Mouse (Mus musculus): ENCODE measurements around the gene Elf4. TPM values are rescaled to one million over a fixed set of nuclear protein-coding genes. Genes with fewer than 3 reads are reported as not detected.
"Not testable (repeated sequence)": the region's sequence is repeated elsewhere in the genome, so short reads cannot be mapped to it uniquely, and the experiment has no call there.

Gene Elf4
- polyA plus RNA-seq, 1 experiment from 2014 or later = 4.1 TPM

DNA sequence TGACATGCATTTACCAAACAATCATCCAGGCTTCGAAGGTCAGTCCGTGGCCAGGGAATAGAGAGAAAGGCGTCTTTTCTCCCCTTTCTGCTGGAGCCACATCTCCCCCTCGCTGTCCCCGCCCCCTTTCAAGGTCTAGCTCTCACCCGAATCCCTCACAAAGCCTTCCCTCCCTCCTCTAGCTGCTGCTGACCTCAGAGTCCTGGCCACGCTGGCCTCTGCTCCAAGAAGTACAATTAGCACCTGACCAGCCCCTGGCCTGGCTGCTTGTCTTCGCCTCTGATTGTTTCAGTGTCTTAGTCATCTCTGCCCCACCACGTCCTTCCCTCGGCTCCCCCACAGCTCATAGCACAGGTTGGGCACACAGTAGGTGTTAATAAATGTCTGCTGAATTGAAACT, 13.3 kb downstream of the Elf4 start:
- DNase-seq (ENCODE audit: low spot score) (no peak), ATAC-seq (ENCODE audit: low FRiP score, low TSS enrichment) (no peak)
- Histone ChIP-seq H3K36me3 (ENCODE audit: control insufficient read depth, insufficient read depth, low read length) (no peaks in the 10 kb centered on the region), H3K9me3 (ENCODE audit: control insufficient read depth, low read length) (no peaks in the 10 kb centered on the region), H3K4me2 (replicated peaks; ENCODE audit: low read depth) (no peak overlapping the region), H3K27ac (replicated peaks) (no peak overlapping the region), H3K9ac (ENCODE audit: low read length) (no peak overlapping the region), H3K4me3 (ENCODE audit: low read depth, low read length) (no peak overlapping the region), H3K4me1 (replicated peaks; ENCODE audit: control insufficient read depth, insufficient read depth) (no peaks in the 10 kb centered on the region), H3K27me3 (ENCODE audit: control insufficient read depth, insufficient read depth, low read length) (no peaks in the 10 kb centered on the region)
- TF ChIP-seq CTCF (IDR thresholded peaks at IDR 0.05; ENCODE audit: low read depth) (no peak), EP300 (optimal IDR thresholded peaks at IDR 0.05) (no peak)
- WGBS = 50% methylated on average over 10 of the region's 10 CpGs

DNA sequence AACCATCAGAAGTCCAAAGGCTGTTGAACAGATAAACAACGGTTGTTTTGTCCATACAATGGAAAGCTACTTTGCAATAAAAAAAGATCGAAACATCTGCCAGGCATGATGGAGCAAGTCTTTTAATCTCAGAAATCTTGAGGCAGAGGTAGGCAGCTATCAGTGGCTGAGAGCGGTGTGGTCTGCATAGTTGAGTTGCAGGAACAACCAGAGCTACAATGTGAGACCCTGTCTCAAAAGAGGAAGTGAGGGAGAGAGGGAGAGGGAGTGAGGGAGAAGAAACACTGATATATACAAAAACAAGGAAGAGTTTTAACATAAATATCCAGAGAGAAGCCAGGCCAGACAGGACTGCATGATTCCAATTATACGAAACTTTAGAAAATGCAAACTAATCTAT, 18.3 kb downstream of the Elf4 start:
- TF ChIP-seq CTCF (IDR thresholded peaks at IDR 0.05; ENCODE audit: low read depth) (no peak), EP300 (optimal IDR thresholded peaks at IDR 0.05) (no peak)
- Histone ChIP-seq H3K9me3 (ENCODE audit: control insufficient read depth, low read length) (no peaks in the 10 kb centered on the region), H3K4me3 (ENCODE audit: low read depth, low read length) (no peak overlapping the region), H3K4me1 (replicated peaks; ENCODE audit: control insufficient read depth, insufficient read depth) (no peaks in the 10 kb centered on the region), H3K9ac (ENCODE audit: low read length) (no peak overlapping the region), H3K4me2 (replicated peaks; ENCODE audit: low read depth) (no peak overlapping the region), H3K36me3 (ENCODE audit: control insufficient read depth, insufficient read depth, low read length) (no peaks in the 10 kb centered on the region), H3K27ac (replicated peaks) (no peak overlapping the region), H3K27me3 (ENCODE audit: control insufficient read depth, insufficient read depth, low read length) (no peaks in the 10 kb centered on the region)
- 73% methylated on average over 4 of the region's 4 CpGs for WGBS
- DNase-seq (ENCODE audit: low spot score) (no peak), ATAC-seq (ENCODE audit: low FRiP score, low TSS enrichment) (no peak)

DNA sequence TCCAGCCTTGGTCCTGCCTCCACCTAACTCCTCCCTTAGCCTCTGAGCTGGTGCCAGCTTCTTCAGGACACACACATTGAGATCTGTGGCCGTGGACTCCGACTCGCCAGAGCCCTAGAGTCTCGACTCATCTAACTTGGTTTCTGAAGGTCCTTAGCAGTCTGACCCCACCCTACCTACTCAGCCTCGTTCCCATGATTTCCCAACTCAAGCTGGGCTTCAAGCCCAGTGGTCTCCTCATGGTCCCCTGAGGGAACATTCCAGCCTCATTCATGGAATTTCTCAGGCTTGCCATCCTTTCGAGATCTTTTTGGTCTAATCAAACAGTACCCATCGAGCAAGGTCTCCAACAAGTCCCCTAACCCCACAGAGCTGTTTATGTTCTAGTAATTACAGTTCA, 21.0 kb downstream of the Elf4 start:
- H3K4me1 ChIP-seq (replicated peaks; ENCODE audit: control insufficient read depth, insufficient read depth) = no peaks in the 10 kb centered on the region
- no peak overlapping the region for H3K27ac ChIP-seq (replicated peaks)
- no peaks in the 10 kb centered on the region for H3K36me3 ChIP-seq (ENCODE audit: control insufficient read depth, insufficient read depth, low read length)
- ATAC-seq (ENCODE audit: low FRiP score, low TSS enrichment) (no peak), DNase-seq (ENCODE audit: low spot score) (no peak)
- H3K4me2 ChIP-seq (replicated peaks; ENCODE audit: low read depth) = no peak overlapping the region
- H3K4me3 ChIP-seq (ENCODE audit: low read depth, low read length) = no peak overlapping the region
- WGBS = 58% methylated on average over 7 of the region's 7 CpGs
- no peak for TF ChIP-seq CTCF (IDR thresholded peaks at IDR 0.05; ENCODE audit: low read depth)
- no peak for TF ChIP-seq EP300 (optimal IDR thresholded peaks at IDR 0.05)
- H3K27me3 ChIP-seq (ENCODE audit: control insufficient read depth, insufficient read depth, low read length) = no peaks in the 10 kb centered on the region
- no peaks in the 10 kb centered on the region for H3K9me3 ChIP-seq (ENCODE audit: control insufficient read depth, low read length)
- H3K9ac ChIP-seq (ENCODE audit: low read length) = no peak overlapping the region

DNA sequence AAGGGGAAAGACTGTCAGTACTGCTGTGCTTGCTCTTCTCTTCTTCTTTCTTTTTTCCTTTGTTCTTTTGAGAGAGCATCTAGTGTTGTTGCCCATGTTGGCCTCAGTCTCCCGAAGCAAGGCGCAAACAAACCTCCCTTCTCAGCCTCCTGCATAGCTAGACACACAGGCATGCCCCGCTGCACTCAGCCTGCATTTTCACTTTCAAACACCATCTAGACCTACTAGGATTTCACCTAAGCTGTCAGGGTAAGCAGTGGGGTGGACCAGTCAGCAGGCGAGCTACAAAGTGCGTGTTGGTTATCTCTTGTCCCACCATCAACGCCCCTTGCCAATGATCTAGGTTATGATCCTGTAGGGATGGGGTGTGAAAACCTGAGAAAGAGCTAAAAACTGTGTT, 21.4 kb downstream of the Elf4 start:
- Histone ChIP-seq H3K4me3 (ENCODE audit: low read depth, low read length) (no peak overlapping the region), H3K27ac (replicated peaks) (no peak overlapping the region), H3K9me3 (ENCODE audit: control insufficient read depth, low read length) (no peaks in the 10 kb centered on the region), H3K36me3 (ENCODE audit: control insufficient read depth, insufficient read depth, low read length) (no peaks in the 10 kb centered on the region), H3K27me3 (ENCODE audit: control insufficient read depth, insufficient read depth, low read length) (no peaks in the 10 kb centered on the region), H3K4me2 (replicated peaks; ENCODE audit: low read depth) (no peak overlapping the region), H3K4me1 (replicated peaks; ENCODE audit: control insufficient read depth, insufficient read depth) (no peaks in the 10 kb centered on the region), H3K9ac (ENCODE audit: low read length) (no peak overlapping the region)
- no peak for TF ChIP-seq CTCF (IDR thresholded peaks at IDR 0.05; ENCODE audit: low read depth)
- TF ChIP-seq EP300 (optimal IDR thresholded peaks at IDR 0.05) = no peak
- no peak for DNase-seq (ENCODE audit: low spot score)
- 88% methylated on average over 6 of the region's 6 CpGs for WGBS
- ATAC-seq (ENCODE audit: low FRiP score, low TSS enrichment) = no peak

DNA sequence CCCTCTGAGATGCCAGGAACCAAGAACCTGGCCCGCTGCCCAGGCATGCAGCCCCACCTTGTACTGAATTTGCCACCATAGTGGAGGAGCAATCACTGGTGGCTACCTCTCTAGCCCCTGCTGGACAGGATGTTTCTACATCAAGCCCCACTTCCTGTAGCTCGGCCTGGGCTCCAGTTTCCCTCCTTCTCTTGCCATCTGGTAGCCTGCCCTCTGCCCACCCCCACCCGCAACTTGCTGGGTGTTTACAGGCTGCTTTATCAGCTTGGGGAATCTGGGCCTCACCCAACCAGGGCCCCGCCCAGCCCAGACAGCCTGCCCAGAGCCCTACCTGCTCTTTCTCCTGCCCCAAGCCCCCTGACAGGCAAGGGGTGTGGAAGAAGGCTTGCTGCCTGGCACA, 23.9 kb downstream of the Elf4 start:
- TF ChIP-seq CTCF (IDR thresholded peaks at IDR 0.05; ENCODE audit: low read depth) (no peak), EP300 (optimal IDR thresholded peaks at IDR 0.05) (no peak)
- Histone ChIP-seq H3K27ac (replicated peaks) (0 out of 2 replicates have a peak overlapping the region, but pooled peaks have one; percentile 18), H3K36me3 (ENCODE audit: control insufficient read depth, insufficient read depth, low read length) (no peaks in the 10 kb centered on the region), H3K4me2 (replicated peaks; ENCODE audit: low read depth) (no peak overlapping the region), H3K9ac (ENCODE audit: low read length) (no peak overlapping the region), H3K4me3 (ENCODE audit: low read depth, low read length) (no peak overlapping the region), H3K4me1 (replicated peaks; ENCODE audit: control insufficient read depth, insufficient read depth) (no peaks in the 10 kb centered on the region), H3K9me3 (ENCODE audit: control insufficient read depth, low read length) (no peaks in the 10 kb centered on the region), H3K27me3 (ENCODE audit: control insufficient read depth, insufficient read depth, low read length) (no peaks in the 10 kb centered on the region)
- WGBS = 52% methylated on average over 4 of the region's 4 CpGs
- DNase-seq (ENCODE audit: low spot score) (peak; percentile 52), ATAC-seq (ENCODE audit: low FRiP score, low TSS enrichment) (peak; percentile 54)

DNA sequence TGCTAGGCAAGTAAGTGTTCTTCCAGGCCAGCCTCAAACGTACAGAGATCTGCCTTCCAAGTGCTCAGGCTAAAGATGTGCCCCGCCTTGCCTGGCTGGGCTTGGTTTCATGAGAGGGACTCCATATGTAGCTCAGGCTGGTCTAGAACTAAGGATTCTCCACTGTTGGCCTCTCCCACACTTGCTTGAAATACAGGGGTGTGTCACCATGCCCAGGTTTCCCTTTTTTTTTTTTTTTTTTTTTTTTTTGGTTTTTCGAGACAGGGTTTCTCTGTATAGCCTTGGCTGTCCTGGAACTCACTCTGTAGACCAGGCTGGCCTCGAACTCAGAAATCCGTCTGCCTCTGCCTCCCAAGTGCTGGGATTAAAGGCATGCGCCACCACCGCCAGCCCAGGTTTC, 26.9 kb downstream of the Elf4 start:
- not testable (repeated sequence) for H3K9me3 ChIP-seq (ENCODE audit: control insufficient read depth, low read length); H3K4me3 ChIP-seq (ENCODE audit: low read depth, low read length); ATAC-seq (ENCODE audit: low FRiP score, low TSS enrichment); H3K9ac ChIP-seq (ENCODE audit: low read length); H3K4me1 ChIP-seq (replicated peaks; ENCODE audit: control insufficient read depth, insufficient read depth); DNase-seq (ENCODE audit: low spot score); H3K36me3 ChIP-seq (ENCODE audit: control insufficient read depth, insufficient read depth, low read length); H3K4me2 ChIP-seq (replicated peaks; ENCODE audit: low read depth); H3K27me3 ChIP-seq (ENCODE audit: control insufficient read depth, insufficient read depth, low read length)
- 89% methylated on average over 5 of the region's 7 CpGs for WGBS
- H3K27ac ChIP-seq (replicated peaks) = 0 out of 2 replicates have a peak overlapping the region, but pooled peaks have one; percentile 13

Data from stomach, postnatal 0 days (tissue).